Mouse (Mus musculus) CD4-positive helper T cell, adult 2 months (primary cell): ENCODE measurements at regions not wholly inside any gene's neighbourhood (a gene's known extent, or its start where the extent isn't known, plus 50 kb on each side); places are given as distances from the start of the nearest gene placed in this dataset.

Source experiments
- DNase-seq: peaks from one replicate; pipeline ENCODE4 v3.0.0-alpha.2; 2012; ENCODE audit warnings: low read depth, missing footprints, low spot score

DNA sequence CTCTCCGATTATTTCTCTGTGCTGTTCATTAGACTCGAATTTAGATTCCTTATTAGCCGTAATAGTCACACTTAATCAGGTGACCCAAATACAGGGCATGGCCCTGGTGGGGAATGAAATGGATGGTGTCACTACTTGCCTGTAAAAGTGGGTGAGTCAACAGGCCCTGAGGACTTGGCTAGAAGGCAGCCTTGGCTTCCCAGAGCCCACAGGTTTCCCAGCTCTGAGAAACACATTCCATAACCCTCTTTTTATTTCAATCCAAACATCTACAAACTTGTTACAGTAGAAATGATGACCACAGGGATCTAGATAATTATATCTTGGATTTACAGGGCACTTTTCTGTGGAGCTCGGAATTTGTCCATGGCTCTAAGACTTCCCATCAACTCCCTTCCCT, 105.2 kb upstream of the Slc7a11 start:
- DNase-seq = no peak

- no peak for DNase-seq
Observed at GRCm38 (mm10) chr3:50530654-50531053, 87.2 kb upstream of the Slc7a11 start.

DNA sequence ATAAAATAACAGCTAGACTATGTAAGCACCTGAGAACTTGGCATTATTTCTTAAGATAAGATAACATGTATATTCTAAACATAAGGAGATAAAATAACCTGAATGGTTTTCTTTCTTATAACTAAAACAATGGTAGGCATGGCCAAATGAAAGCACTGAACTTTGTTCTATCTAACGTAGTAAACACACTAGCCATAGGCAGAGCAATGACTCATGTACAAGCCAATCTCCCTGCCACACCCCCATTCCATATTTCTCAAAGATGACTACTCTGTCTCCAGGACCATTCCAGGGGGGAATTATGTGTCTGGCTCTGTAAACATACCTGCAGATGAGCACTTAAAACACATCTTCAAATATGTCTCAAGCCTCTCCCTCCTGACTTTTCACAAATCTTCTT, 80.6 kb upstream of the Slc7a11 start:
- no peak for DNase-seq

DNA sequence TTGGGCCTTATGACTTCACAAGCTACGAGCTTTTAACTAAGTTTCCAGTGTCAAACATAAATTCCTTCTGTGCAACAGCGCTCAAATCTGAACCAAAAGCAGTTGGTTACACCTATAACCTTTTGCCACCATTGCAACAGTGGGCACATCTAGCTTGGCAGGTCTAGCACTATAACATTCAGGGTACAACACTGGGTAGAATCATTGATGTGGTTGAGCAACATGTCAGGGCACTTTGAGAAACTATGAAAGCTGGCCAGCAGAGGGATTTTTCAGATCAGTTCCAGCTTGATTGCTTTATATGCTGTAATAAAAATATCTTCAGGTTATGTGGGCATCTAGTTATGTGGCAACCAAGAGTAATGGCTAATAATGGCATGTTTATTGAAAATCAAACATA, 63.8 kb upstream of the Slc7a11 start:
- DNase-seq = no peak
